Mouse (Mus musculus): ENCODE measurements around the gene Gm45337. TPM values are rescaled to one million over a fixed set of nuclear protein-coding genes. Genes with fewer than 3 reads are reported as not detected.
"Not testable (repeated sequence)": the region's sequence is repeated elsewhere in the genome, so short reads cannot be mapped to it uniquely, and the experiment has no call there.

Gm45337 gene
- polyA plus RNA-seq (2015; fragmentation: Nextera tagmentation; extraction: Ambion mirVana): not detected in 2 replicates

DNA sequence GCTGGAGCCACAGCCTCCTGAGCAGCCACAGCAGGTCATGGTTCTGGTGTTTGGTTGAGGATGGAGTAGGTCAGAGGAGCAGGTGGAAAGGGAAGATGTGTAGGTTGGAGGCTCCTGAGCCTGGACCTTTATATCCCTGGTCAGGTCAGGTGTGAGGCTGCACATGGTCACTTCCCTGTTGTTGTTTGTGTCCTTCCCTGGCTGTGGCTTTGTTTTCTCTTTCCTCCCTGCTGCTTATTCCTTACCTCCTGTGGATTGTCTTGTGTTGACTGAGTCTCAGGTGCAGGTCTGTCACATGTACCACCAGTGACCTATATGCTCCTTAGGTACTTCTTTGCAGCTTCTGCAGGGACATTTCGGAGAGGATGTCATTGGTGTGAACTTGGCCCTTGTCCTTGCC, at the start of gene Gm45337:
Gene Gm45337 (minus strand): TSS at position 101 of the 400 bp plus-strand sequence.
- Histone ChIP-seq H3K27ac (ENCODE audit: low read length) (no peak within 1 kb of the TSS), H3K4me3 (ENCODE audit: low read length) (no peak within 1 kb of the TSS), H3K9me3 (replicated peaks; ENCODE audit: control insufficient read depth, low read length) (0 out of 2 replicates have a peak, but pooled peaks cover 4% of the 10 kb centered on the region), H3K4me1 (ENCODE audit: control insufficient read depth, insufficient read depth, low read length) (peaks cover 3% of the 10 kb centered on the region; the same call in 1 of the 2 replicates), H3K9ac (ENCODE audit: low read length) (no peak within 1 kb of the TSS), H3K36me3 (ENCODE audit: control insufficient read depth, insufficient read depth) (no peaks in the 10 kb centered on the region), H3K27me3 (ENCODE audit: control insufficient read depth, insufficient read depth, low read length) (peaks cover 4% of the 10 kb centered on the region), H3K4me2 (ENCODE audit: low read depth, low read length) (no peak within 1 kb of the TSS)
- no peak for ATAC-seq (replicated peaks; ENCODE audit: extremely low read depth, insufficient read depth, low FRiP score)
- WGBS: 61% methylated on average over 1 of the region's 1 CpGs

DNA sequence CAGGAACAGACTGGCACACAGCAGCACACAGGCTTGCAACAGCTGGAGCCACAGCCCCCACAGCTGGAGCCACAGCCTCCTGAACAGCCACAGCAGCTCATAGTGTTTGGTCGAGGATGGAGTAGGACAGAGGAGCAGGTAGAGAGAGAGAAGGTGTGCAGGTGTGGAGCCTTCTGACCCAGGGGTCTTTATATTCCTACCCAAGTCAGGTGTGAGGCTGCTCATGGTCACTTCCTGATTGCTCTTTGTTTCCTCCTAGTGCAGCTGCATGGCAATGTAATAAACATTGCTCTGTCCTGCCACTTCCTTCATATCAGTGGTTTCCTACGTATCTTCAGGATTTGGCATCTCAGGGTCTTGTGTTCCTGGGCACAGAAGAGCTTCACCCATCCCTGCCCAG, 45.9 kb upstream of the Gm45337 start, which contains the start of gene Gm10153:
Gene Gm10153 (minus strand): TSS at position 101 of the 400 bp plus-strand sequence.
- Histone ChIP-seq H3K9ac (ENCODE audit: low read length) (no peak within 1 kb of the TSS), H3K27me3 (ENCODE audit: control insufficient read depth, insufficient read depth, low read length) (no peaks in the 10 kb centered on the region), H3K9me3 (replicated peaks; ENCODE audit: control insufficient read depth, low read length) (peaks cover 4% of the 10 kb centered on the region; the same call in 1 of the 2 replicates), H3K27ac (ENCODE audit: low read length) (no peak within 1 kb of the TSS), H3K4me2 (ENCODE audit: low read depth, low read length) (no peak within 1 kb of the TSS), H3K36me3 (ENCODE audit: control insufficient read depth, insufficient read depth) (no peaks in the 10 kb centered on the region), H3K4me3 (ENCODE audit: low read length) (no peak within 1 kb of the TSS), H3K4me1 (ENCODE audit: control insufficient read depth, insufficient read depth, low read length) (no peaks in the 10 kb centered on the region)
- 29% methylated on average over 2 of the region's 2 CpGs for WGBS
- ATAC-seq (replicated peaks; ENCODE audit: extremely low read depth, insufficient read depth, low FRiP score): no peak

DNA sequence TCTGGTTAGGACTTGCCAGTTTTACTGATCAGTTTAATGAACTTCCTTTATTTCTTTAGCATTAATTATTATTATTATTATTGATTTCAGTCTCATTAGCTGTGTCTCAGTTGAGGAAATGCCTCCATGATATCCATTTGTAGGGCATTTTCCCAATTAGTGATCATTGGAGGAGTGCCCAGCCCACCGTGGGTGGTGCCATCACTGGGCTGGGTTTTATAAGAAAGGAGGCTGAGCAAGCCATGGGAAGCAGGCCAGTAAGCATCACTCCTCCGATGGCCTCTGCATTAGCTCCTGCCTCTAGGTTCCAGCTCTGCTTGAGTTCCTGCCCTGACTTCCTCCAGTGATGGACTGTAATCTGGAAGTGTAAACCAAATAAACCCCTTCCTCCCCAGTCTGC, 43.7 kb upstream of the Gm45337 start:
- Histone ChIP-seq H3K4me1 (ENCODE audit: control insufficient read depth, insufficient read depth, low read length) (no peaks in the 10 kb centered on the region), H3K27ac (ENCODE audit: low read length) (no peak overlapping the region), H3K4me2 (ENCODE audit: low read depth, low read length) (no peak overlapping the region), H3K27me3 (ENCODE audit: control insufficient read depth, insufficient read depth, low read length) (no peaks in the 10 kb centered on the region), H3K9me3 (replicated peaks; ENCODE audit: control insufficient read depth, low read length) (no peaks in the 10 kb centered on the region), H3K4me3 (ENCODE audit: low read length) (no peak overlapping the region), H3K9ac (ENCODE audit: low read length) (no peak overlapping the region), H3K36me3 (ENCODE audit: control insufficient read depth, insufficient read depth) (no peaks in the 10 kb centered on the region)
- ATAC-seq (replicated peaks; ENCODE audit: extremely low read depth, insufficient read depth, low FRiP score): no peak
- 59% methylated on average over 2 of the region's 2 CpGs for WGBS

DNA sequence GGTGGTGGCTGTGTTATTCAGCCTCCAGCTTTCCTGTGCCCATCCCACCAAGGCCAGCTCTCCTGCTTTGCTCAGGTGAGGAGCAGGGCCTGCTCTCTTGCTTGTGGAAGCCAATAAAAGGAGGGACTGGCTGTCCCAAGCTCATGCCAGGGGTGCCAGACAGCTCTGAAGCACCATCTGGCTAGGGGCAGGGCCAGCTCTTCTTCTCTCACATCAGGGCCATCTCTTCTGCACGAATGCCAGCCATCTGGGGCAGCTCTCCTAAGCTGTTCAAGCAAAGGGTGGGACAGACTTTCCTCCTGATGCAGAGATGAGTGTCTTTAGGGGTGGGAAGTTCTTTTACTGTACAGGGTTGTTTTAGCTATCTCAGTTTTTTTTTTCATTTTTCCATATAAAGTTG, 36.6 kb upstream of the Gm45337 start:
- Histone ChIP-seq H3K9ac (ENCODE audit: low read length) (no peak overlapping the region), H3K4me1 (ENCODE audit: control insufficient read depth, insufficient read depth, low read length) (no peaks in the 10 kb centered on the region), H3K9me3 (replicated peaks; ENCODE audit: control insufficient read depth, low read length) (no peaks in the 10 kb centered on the region), H3K27ac (ENCODE audit: low read length) (no peak overlapping the region), H3K4me2 (ENCODE audit: low read depth, low read length) (no peak overlapping the region), H3K36me3 (ENCODE audit: control insufficient read depth, insufficient read depth) (no peaks in the 10 kb centered on the region), H3K4me3 (ENCODE audit: low read length) (no peak overlapping the region), H3K27me3 (ENCODE audit: control insufficient read depth, insufficient read depth, low read length) (no peaks in the 10 kb centered on the region)
- no peak for ATAC-seq (replicated peaks; ENCODE audit: extremely low read depth, insufficient read depth, low FRiP score)
- 21% methylated on average over 1 of the region's 1 CpGs for WGBS

DNA sequence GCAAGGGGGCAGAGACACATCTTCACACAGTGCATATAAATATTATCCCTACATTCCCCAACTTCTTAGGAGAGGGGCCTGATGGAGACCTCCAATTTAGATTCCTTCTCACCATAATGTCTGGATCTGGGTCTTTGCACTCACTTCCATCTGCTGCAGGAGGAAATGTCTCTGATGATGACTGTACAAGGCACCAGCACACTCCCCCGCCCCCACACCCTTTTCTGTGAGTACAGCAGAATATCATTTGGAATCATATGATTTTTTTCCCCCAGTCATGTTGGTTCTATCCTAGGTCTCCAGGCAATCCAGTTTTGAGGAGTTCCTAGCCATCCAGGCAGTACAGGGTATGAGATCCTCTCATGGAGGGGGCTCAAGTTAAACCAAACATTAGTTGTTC, 34.3 kb upstream of the Gm45337 start:
- Histone ChIP-seq H3K27me3 (ENCODE audit: control insufficient read depth, insufficient read depth, low read length) (no peaks in the 10 kb centered on the region), H3K4me2 (ENCODE audit: low read depth, low read length) (no peak overlapping the region), H3K9ac (ENCODE audit: low read length) (no peak overlapping the region), H3K4me1 (ENCODE audit: control insufficient read depth, insufficient read depth, low read length) (no peaks in the 10 kb centered on the region), H3K9me3 (replicated peaks; ENCODE audit: control insufficient read depth, low read length) (no peaks in the 10 kb centered on the region), H3K36me3 (ENCODE audit: control insufficient read depth, insufficient read depth) (no peaks in the 10 kb centered on the region), H3K4me3 (ENCODE audit: low read length) (no peak overlapping the region), H3K27ac (ENCODE audit: low read length) (no peak overlapping the region)
- 72% methylated on average over 1 of the region's 1 CpGs for WGBS
- ATAC-seq (replicated peaks; ENCODE audit: extremely low read depth, insufficient read depth, low FRiP score): no peak

DNA sequence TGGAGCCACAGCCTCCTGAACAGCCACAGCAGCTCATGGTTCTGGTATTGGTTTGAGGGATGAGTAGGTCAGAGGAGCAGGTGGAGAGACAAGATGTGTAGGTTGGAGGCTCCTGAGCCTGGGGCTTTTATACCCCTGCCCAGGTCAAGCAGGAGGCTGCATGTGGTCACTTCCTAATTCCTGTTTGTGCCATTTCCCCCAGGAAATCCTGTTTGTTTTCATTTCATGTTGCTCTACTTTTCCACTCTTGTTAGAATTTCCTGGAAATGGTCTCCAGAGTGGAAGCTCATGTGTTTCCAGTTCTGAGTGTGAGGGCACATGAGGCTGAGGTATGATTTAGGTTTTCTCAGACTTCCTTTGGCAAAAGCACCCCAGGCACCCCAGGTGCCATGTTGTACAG, 31.5 kb upstream of the Gm45337 start, which contains the start of gene Krtap5-2:
Gene Krtap5-2 (minus strand): TSS at position 101 of the 400 bp plus-strand sequence.
- not testable (repeated sequence) for H3K4me2 ChIP-seq (ENCODE audit: low read depth, low read length); H3K9ac ChIP-seq (ENCODE audit: low read length); H3K9me3 ChIP-seq (replicated peaks; ENCODE audit: control insufficient read depth, low read length); H3K4me1 ChIP-seq (ENCODE audit: control insufficient read depth, insufficient read depth, low read length); ATAC-seq (replicated peaks; ENCODE audit: extremely low read depth, insufficient read depth, low FRiP score); H3K36me3 ChIP-seq (ENCODE audit: control insufficient read depth, insufficient read depth); H3K27ac ChIP-seq (ENCODE audit: low read length); H3K4me3 ChIP-seq (ENCODE audit: low read length); H3K27me3 ChIP-seq (ENCODE audit: control insufficient read depth, insufficient read depth, low read length)

DNA sequence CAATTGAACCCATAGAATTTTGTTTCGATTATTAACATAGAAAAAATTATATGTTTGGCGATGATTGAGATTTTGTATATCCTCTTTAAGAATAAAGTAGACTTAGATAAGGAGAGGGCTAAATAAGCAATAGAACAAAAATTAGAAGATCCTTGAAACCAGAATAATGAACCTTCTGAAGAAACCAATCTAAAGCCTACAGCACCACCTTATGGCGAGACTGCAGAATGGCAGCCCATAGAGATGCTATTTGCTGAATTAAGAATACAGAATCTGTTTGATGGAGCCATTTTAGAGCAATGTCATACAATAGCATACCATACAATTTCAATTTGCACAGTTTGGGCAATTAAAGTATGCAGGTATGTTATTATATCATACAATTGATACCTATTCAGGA, 25.4 kb upstream of the Gm45337 start:
- Histone ChIP-seq H3K4me1 (ENCODE audit: control insufficient read depth, insufficient read depth, low read length) (no peaks in the 10 kb centered on the region), H3K4me2 (ENCODE audit: low read depth, low read length) (no peak overlapping the region), H3K27ac (ENCODE audit: low read length) (no peak overlapping the region), H3K9me3 (replicated peaks; ENCODE audit: control insufficient read depth, low read length) (no peaks in the 10 kb centered on the region), H3K27me3 (ENCODE audit: control insufficient read depth, insufficient read depth, low read length) (no peaks in the 10 kb centered on the region), H3K9ac (ENCODE audit: low read length) (no peak overlapping the region), H3K4me3 (ENCODE audit: low read length) (no peak overlapping the region), H3K36me3 (ENCODE audit: control insufficient read depth, insufficient read depth) (no peaks in the 10 kb centered on the region)
- no peak for ATAC-seq (replicated peaks; ENCODE audit: extremely low read depth, insufficient read depth, low FRiP score)
- 40% methylated on average over 3 of the region's 3 CpGs for WGBS

DNA sequence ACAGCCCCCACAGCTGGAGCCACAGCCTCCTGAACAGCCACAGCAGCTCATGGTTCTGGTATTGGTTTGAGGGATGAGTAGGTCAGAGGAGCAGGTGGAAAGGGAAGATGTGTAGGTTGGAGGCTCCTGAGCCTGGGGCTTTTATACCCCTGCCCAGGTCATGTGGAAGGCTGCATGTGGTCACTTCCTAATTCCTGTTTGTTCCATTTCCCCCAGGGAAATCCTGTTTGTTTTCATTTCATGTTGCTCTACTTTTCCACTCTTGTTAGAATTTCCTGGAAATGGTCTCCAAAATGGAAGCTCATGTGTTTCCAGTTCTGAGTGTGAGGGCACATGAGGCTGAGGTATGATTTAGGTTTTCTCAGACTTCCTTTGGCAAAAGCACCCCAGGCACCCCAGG, 21.2 kb upstream of the Gm45337 start, which contains the start of gene Gm4553:
Gene Gm4553 (minus strand): TSS at position 101 of the 400 bp plus-strand sequence.
- not testable (repeated sequence) for H3K4me1 ChIP-seq (ENCODE audit: control insufficient read depth, insufficient read depth, low read length); H3K4me3 ChIP-seq (ENCODE audit: low read length); H3K9ac ChIP-seq (ENCODE audit: low read length); H3K9me3 ChIP-seq (replicated peaks; ENCODE audit: control insufficient read depth, low read length); ATAC-seq (replicated peaks; ENCODE audit: extremely low read depth, insufficient read depth, low FRiP score); H3K27me3 ChIP-seq (ENCODE audit: control insufficient read depth, insufficient read depth, low read length); H3K27ac ChIP-seq (ENCODE audit: low read length); H3K36me3 ChIP-seq (ENCODE audit: control insufficient read depth, insufficient read depth); H3K4me2 ChIP-seq (ENCODE audit: low read depth, low read length)

DNA sequence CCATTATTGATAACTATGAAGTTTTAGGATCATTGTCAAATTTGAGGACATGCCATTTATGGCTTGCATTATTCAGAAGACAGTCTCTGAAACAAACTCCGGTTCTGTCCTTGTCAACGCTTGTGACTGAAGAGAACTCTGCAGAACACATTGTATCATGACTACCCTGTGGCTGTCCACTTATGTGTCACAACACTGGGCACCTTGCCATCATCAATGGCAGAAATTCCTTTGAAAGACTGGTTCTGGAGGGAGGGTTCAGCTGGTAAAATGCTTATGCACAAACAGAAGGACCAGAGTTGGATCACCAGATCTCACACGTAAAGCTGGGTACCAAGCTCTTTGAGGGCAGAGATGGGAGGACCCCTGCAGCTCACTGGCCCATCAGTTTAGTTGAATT, 15.0 kb upstream of the Gm45337 start:
- no peak overlapping the region for H3K4me2 ChIP-seq (ENCODE audit: low read depth, low read length)
- H3K4me1 ChIP-seq (ENCODE audit: control insufficient read depth, insufficient read depth, low read length): no peaks in the 10 kb centered on the region
- H3K4me3 ChIP-seq (ENCODE audit: low read length): no peak overlapping the region
- 81% methylated on average over 3 of the region's 3 CpGs for WGBS
- H3K9me3 ChIP-seq (replicated peaks; ENCODE audit: control insufficient read depth, low read length): no peaks in the 10 kb centered on the region
- H3K9ac ChIP-seq (ENCODE audit: low read length): no peak overlapping the region
- H3K27ac ChIP-seq (ENCODE audit: low read length): no peak overlapping the region
- no peaks in the 10 kb centered on the region for H3K27me3 ChIP-seq (ENCODE audit: control insufficient read depth, insufficient read depth, low read length)
- ATAC-seq (replicated peaks; ENCODE audit: extremely low read depth, insufficient read depth, low FRiP score): no peak
- H3K36me3 ChIP-seq (ENCODE audit: control insufficient read depth, insufficient read depth): no peaks in the 10 kb centered on the region
